Mouse (Mus musculus): ENCODE measurements around the gene Gm20388. TPM values are rescaled to one million over a fixed set of nuclear protein-coding genes. Genes with fewer than 3 reads are reported as not detected.

The Gm20388 gene
- polyA plus RNA-seq, 1 experiment from 2014 or later: 5.3 TPM

DNA sequence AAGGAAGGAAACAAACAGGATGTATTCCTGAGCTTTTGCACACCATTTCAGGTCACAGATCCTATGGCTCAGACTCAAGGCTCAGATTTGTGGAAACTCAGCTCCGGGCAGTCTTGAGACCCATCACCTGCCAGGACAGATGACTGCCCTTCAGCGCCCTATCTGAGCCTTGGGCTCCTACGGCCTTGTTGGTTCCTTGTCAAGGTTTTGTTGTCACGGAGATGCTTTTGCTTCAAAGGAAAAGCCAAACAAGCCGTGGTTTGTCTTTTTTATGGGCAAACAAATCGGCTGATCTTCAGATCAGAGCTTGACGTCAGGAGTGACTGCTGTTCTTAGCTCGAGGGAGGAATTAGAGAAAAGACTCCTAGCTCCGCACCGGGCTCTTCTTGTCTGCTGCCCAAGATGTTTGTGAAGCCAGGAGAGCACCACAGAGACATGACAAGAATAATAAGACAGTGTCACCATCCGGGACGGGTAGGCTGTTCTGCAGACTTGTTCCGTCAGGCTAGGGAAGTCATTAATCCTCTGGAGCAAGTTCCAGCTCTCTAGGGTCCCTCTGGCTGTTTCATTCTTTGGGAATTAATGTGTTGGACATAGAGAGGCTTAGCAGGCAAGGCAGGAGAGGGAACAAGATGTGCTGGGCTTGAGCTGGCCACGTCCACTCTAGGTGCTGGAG is 1945.6 kb downstream of the Gm20388 start:
- Histone ChIP-seq H3K36me3 (ENCODE audit: control insufficient read depth, insufficient read depth, low read length) (no peaks in the 10 kb centered on the region), H3K4me1 (replicated peaks; ENCODE audit: control insufficient read depth, insufficient read depth, low read length) (peaks cover 15% of the 10 kb centered on the region), H3K9me3 (ENCODE audit: control insufficient read depth, low read length) (no peaks in the 10 kb centered on the region), H3K9ac (ENCODE audit: low read depth, low read length) (no peak overlapping the region), H3K4me2 (no peak overlapping the region), H3K27ac (ENCODE audit: low read depth, low read length) (no peak overlapping the region), H3K4me3 (ENCODE audit: low read depth, low read length) (no peak overlapping the region), H3K27me3 (replicated peaks; ENCODE audit: control insufficient read depth, insufficient read depth, low read length) (no peaks in the 10 kb centered on the region)
- no peak for ATAC-seq (replicated peaks; ENCODE audit: low FRiP score)
- 83% methylated on average over 14 of the region's 14 CpGs for WGBS
- no peak for DNase-seq (ENCODE audit: low spot score)

GRCm38 (mm10) chr8:121857331-121857730 is 1946.7 kb downstream of the Gm20388 start:
- DNase-seq (ENCODE audit: low spot score) (no peak), ATAC-seq (replicated peaks; ENCODE audit: low FRiP score) (no peak)
- 71% methylated on average over 9 of the region's 9 CpGs for WGBS
- H3K9me3 ChIP-seq (ENCODE audit: control insufficient read depth, low read length): no peaks in the 10 kb centered on the region
- H3K27ac ChIP-seq (ENCODE audit: low read depth, low read length): no peak overlapping the region
- no peak overlapping the region for H3K9ac ChIP-seq (ENCODE audit: low read depth, low read length)
- H3K4me3 ChIP-seq (ENCODE audit: low read depth, low read length): no peak overlapping the region
- H3K4me1 ChIP-seq (replicated peaks; ENCODE audit: control insufficient read depth, insufficient read depth, low read length): peaks cover 3% of the 10 kb centered on the region
- peaks cover under 1% of the 10 kb centered on the region; the same call in 1 of the 2 replicates for H3K27me3 ChIP-seq (replicated peaks; ENCODE audit: control insufficient read depth, insufficient read depth, low read length)
- no peak overlapping the region for H3K4me2 ChIP-seq
- H3K36me3 ChIP-seq (ENCODE audit: control insufficient read depth, insufficient read depth, low read length): no peaks in the 10 kb centered on the region

DNA sequence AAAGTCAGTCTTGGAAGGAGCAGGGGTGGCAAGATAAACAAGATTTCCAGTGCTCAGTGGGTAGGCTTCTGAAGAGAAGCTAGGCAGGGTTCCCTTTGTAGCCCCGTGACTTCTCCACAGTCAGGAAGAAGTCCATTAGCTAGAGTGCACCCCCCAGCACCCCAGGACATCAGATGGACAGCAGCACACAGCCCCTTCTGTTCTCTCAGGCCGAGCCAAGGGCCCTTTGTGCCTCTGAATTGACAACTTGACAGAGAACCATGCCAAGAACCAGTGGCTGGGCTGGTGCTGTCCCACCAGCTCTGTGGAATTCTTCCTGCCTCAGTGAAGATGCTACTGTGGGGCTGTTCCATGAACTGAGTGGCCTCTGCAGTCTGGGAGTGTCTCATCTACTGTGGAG is 1947.1 kb downstream of the Gm20388 start:
- no peaks in the 10 kb centered on the region; the same call in 1 of the 2 replicates for H3K4me1 ChIP-seq (replicated peaks; ENCODE audit: control insufficient read depth, insufficient read depth, low read length)
- DNase-seq (ENCODE audit: low spot score) (no peak), ATAC-seq (replicated peaks; ENCODE audit: low FRiP score) (no peak)
- no peak overlapping the region for H3K27ac ChIP-seq (ENCODE audit: low read depth, low read length)
- no peaks in the 10 kb centered on the region for H3K36me3 ChIP-seq (ENCODE audit: control insufficient read depth, insufficient read depth, low read length)
- no peaks in the 10 kb centered on the region for H3K9me3 ChIP-seq (ENCODE audit: control insufficient read depth, low read length)
- no peak overlapping the region for H3K4me2 ChIP-seq
- WGBS: 47% methylated on average over 2 of the region's 2 CpGs
- H3K9ac ChIP-seq (ENCODE audit: low read depth, low read length): no peak overlapping the region
- H3K27me3 ChIP-seq (replicated peaks; ENCODE audit: control insufficient read depth, insufficient read depth, low read length): peaks cover 2% of the 10 kb centered on the region; the same call in 1 of the 2 replicates
- no peak overlapping the region for H3K4me3 ChIP-seq (ENCODE audit: low read depth, low read length)

DNA sequence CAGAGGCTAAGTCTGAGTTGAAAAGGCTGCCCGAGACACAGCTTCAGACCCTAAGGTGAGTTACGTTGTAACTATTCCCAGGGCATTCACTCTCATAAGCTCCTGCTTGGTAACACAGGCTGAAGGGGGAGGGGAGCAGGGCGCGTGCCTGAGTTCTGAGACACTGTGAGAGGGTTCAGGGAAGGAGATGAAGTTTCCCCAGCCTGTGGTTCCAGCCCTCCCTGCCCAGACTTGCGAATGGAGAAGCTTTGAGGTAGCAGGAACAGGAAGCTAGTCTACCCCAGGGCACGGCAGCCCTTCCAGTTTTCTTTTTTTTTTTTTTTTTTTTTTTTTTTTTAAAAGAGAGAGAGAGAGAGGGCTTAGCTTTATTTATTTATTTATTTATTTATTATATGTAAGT is 1950.6 kb downstream of the Gm20388 start:
- no peaks in the 10 kb centered on the region; the same call in 1 of the 2 replicates for H3K4me1 ChIP-seq (replicated peaks; ENCODE audit: control insufficient read depth, insufficient read depth, low read length)
- H3K27me3 ChIP-seq (replicated peaks; ENCODE audit: control insufficient read depth, insufficient read depth, low read length): peaks cover 2% of the 10 kb centered on the region; the same call in 1 of the 2 replicates
- ATAC-seq (replicated peaks; ENCODE audit: low FRiP score) (no peak), DNase-seq (ENCODE audit: low spot score) (no peak)
- H3K9me3 ChIP-seq (ENCODE audit: control insufficient read depth, low read length): no peaks in the 10 kb centered on the region
- H3K27ac ChIP-seq (ENCODE audit: low read depth, low read length): no peak overlapping the region
- no peak overlapping the region for H3K4me3 ChIP-seq (ENCODE audit: low read depth, low read length)
- no peak overlapping the region for H3K4me2 ChIP-seq
- 42% methylated on average over 6 of the region's 6 CpGs for WGBS
- no peaks in the 10 kb centered on the region for H3K36me3 ChIP-seq (ENCODE audit: control insufficient read depth, insufficient read depth, low read length)
- no peak overlapping the region for H3K9ac ChIP-seq (ENCODE audit: low read depth, low read length)

- 62% methylated on average over 11 of the region's 12 CpGs for WGBS
- Histone ChIP-seq H3K4me1 (replicated peaks; ENCODE audit: control insufficient read depth, insufficient read depth, low read length) (no peaks in the 10 kb centered on the region; the same call in 1 of the 2 replicates), H3K36me3 (ENCODE audit: control insufficient read depth, insufficient read depth, low read length) (no peaks in the 10 kb centered on the region), H3K4me2 (no peak overlapping the region), H3K9me3 (ENCODE audit: control insufficient read depth, low read length) (no peaks in the 10 kb centered on the region), H3K27ac (ENCODE audit: low read depth, low read length) (no peak overlapping the region), H3K27me3 (replicated peaks; ENCODE audit: control insufficient read depth, insufficient read depth, low read length) (peaks cover 2% of the 10 kb centered on the region; the same call in 1 of the 2 replicates), H3K4me3 (ENCODE audit: low read depth, low read length) (no peak overlapping the region), H3K9ac (ENCODE audit: low read depth, low read length) (no peak overlapping the region)
- DNase-seq (ENCODE audit: low spot score) (no peak), ATAC-seq (replicated peaks; ENCODE audit: low FRiP score) (no peak)
Observed at GRCm38 (mm10) chr8:121861806-121862548, 1951.3 kb downstream of the Gm20388 start.

DNA sequence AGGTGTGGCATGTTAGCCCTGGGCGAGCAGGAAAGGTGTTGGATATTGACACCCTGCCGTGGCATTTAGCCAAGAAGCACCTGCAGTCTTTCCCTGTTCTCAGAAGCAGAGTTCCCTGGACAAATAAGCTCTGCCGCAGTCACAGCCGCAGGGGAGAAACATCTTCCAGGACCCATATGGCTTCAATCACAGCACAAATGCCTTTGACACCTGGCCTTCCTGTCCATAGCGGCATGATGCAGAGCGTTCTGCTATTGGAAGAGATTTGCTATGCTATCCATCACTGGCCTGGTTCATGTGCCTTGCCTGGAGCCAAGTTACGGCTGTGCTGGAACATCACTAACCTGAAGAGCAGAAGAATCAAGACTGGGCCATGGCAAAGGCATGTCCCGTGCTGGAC is 1954.7 kb downstream of the Gm20388 start:
- ATAC-seq (replicated peaks; ENCODE audit: low FRiP score): no peak
- WGBS: 75% methylated on average over 8 of the region's 8 CpGs
- no peak overlapping the region for H3K4me2 ChIP-seq

GRCm38 (mm10) chr8:121868196-121868595 is 1957.6 kb downstream of the Gm20388 start:
- no peak for DNase-seq (ENCODE audit: low spot score)
- WGBS: 86% methylated on average over 5 of the region's 5 CpGs
- no peak overlapping the region for H3K9ac ChIP-seq (ENCODE audit: low read depth, low read length)
- H3K4me1 ChIP-seq (replicated peaks; ENCODE audit: control insufficient read depth, insufficient read depth, low read length): peaks cover 8% of the 10 kb centered on the region
- no peaks in the 10 kb centered on the region for H3K27me3 ChIP-seq (replicated peaks; ENCODE audit: control insufficient read depth, insufficient read depth, low read length)
- no peaks in the 10 kb centered on the region for H3K9me3 ChIP-seq (ENCODE audit: control insufficient read depth, low read length)
- ATAC-seq (replicated peaks; ENCODE audit: low FRiP score): no peak
- H3K27ac ChIP-seq (ENCODE audit: low read depth, low read length): no peak overlapping the region
- H3K4me2 ChIP-seq: no peak overlapping the region
- H3K36me3 ChIP-seq (ENCODE audit: control insufficient read depth, insufficient read depth, low read length): no peaks in the 10 kb centered on the region
- H3K4me3 ChIP-seq (ENCODE audit: low read depth, low read length): no peak overlapping the region

More for the DNA sequence above, 1954.7 kb downstream of the Gm20388 start:
- no peak overlapping the region for H3K27ac ChIP-seq (ENCODE audit: low read depth, low read length)
- no peaks in the 10 kb centered on the region; the same call in 1 of the 2 replicates for H3K4me1 ChIP-seq (replicated peaks; ENCODE audit: control insufficient read depth, insufficient read depth, low read length)
- no peak for DNase-seq (ENCODE audit: low spot score)
- H3K36me3 ChIP-seq (ENCODE audit: control insufficient read depth, insufficient read depth, low read length): no peaks in the 10 kb centered on the region
- H3K9ac ChIP-seq (ENCODE audit: low read depth, low read length): no peak overlapping the region
- H3K9me3 ChIP-seq (ENCODE audit: control insufficient read depth, low read length): no peaks in the 10 kb centered on the region
- H3K27me3 ChIP-seq (replicated peaks; ENCODE audit: control insufficient read depth, insufficient read depth, low read length): peaks cover 2% of the 10 kb centered on the region; the same call in 1 of the 2 replicates
- no peak overlapping the region for H3K4me3 ChIP-seq (ENCODE audit: low read depth, low read length)

- ATAC-seq (replicated peaks; ENCODE audit: low FRiP score) (no peak), DNase-seq (ENCODE audit: low spot score) (no peak)
- Histone ChIP-seq H3K4me3 (ENCODE audit: low read depth, low read length) (no peak overlapping the region), H3K9me3 (ENCODE audit: control insufficient read depth, low read length) (no peaks in the 10 kb centered on the region), H3K36me3 (ENCODE audit: control insufficient read depth, insufficient read depth, low read length) (no peaks in the 10 kb centered on the region), H3K4me1 (replicated peaks; ENCODE audit: control insufficient read depth, insufficient read depth, low read length) (peaks cover 8% of the 10 kb centered on the region), H3K4me2 (no peak overlapping the region), H3K27ac (ENCODE audit: low read depth, low read length) (no peak overlapping the region), H3K27me3 (replicated peaks; ENCODE audit: control insufficient read depth, insufficient read depth, low read length) (no peaks in the 10 kb centered on the region), H3K9ac (ENCODE audit: low read depth, low read length) (no peak overlapping the region)
- WGBS: 82% methylated on average over 7 of the region's 7 CpGs
Observed at GRCm38 (mm10) chr8:121868896-121869295, 1958.3 kb downstream of the Gm20388 start.
